8 mouse cellular contexts compared by ENCODE assay signal in the genomic region with DNA sequence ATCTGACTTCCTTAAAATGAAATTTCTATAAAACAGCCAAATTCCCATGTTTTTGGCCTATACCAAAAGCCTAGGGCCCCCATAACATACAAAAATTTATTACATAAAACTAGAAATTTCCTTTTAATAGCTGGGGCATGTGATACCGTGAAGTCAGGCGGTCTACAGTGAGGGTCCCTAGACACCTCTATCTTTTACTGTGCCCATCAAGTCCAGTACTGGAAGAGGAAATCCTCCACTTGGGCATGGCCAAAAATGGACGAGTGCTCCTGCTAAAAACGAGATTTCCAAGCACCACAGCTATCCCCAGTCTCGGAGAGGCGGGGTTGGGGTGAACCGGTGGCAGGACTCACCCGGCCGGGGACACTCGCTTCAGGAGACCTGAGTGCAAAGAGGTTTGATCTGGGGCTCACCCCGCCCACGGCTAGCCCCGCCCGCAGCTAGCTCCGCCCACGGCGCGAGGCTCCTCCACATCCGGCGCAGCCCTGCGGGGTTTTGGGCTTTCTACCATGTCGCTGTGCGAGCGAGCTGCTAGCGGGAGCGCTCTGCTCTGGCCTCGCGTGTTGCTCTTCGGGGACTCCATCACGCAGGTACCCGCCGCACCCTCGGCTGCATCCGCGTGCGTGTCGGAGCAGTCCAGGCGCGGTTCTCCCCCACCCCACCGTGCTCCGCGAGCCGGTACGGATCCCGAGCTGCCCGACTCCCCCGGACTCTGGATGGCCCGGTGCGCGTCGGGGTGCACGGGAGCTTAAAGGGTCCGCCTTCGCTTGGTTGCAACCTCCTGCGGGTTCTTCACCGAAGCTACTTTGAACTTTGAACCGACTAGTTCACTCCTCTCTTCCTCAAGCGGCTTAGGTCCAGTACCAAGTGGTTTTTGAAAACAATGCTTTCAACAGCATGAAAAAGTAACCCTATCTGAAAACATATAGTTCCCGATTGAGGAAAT. TPM values are rescaled to one million over a fixed set of nuclear protein-coding genes. Genes with fewer than 3 reads are reported as not detected.
DNase-seq lines count a peak whose midpoint lies in the region; ATAC-seq lines count a peak whose summit lies in the region.

A gene (plus strand): TSS at position 467 of the 946 bp plus-strand sequence.

- no peaks in the 10 kb centered on the region for H3K9me3 ChIP-seq in hindbrain, embryonic 16.5 days (ENCODE audit: control insufficient read depth, low read length)

- peaks cover 14% of the 10 kb centered on the region for H3K36me3 ChIP-seq in hindbrain, embryonic 16.5 days (ENCODE audit: control insufficient read depth, insufficient read depth, low read length)
- H3K36me3 ChIP-seq in macrophage (ENCODE audit: inconsistent target), result peaks cover 50% of the 10 kb centered on the region; the same call in 1 of the 2 replicates

- peaks cover 9% of the 10 kb centered on the region for H3K4me1 ChIP-seq in hindbrain, embryonic 16.5 days (ENCODE audit: control insufficient read depth, insufficient read depth, low read depth, low read length)

- peak; percentile 74 for DNase-seq in WW6 (ENCODE audit: low read depth, low spot score)
- DNase-seq in cerebellum, postnatal 4 days (ENCODE audit: low spot score in 2 of 2), result peak; percentile 55 to 73
- peak; percentile 79 for DNase-seq in gastrocnemius, adult 18-20 months (ENCODE audit: low spot score)
- peak; percentile 74 to 80 for DNase-seq in left cerebral cortex, adult 18-20 months (ENCODE audit: low spot score in 2 of 2)
- DNase-seq in right cerebral cortex, adult 18-20 months, result peak; percentile 85
- peak; percentile 35 for DNase-seq in urinary bladder, postnatal 10 days (ENCODE audit: low spot score)

- 2% methylated on average over 54 of the region's 59 CpGs for WGBS in hindbrain, embryonic 16.5 days
- 3% methylated on average over 49 of the region's 59 CpGs for WGBS in macrophage (ENCODE audit: missing documents)

- ATAC-seq in hindbrain, embryonic 16.5 days, result peak; percentile 91

- peak within 1 kb of the TSS; percentile 54 for H3K4me3 ChIP-seq in hindbrain, embryonic 16.5 days (ENCODE audit: low read length)
- H3K4me3 ChIP-seq in macrophage (ENCODE audit: inconsistent target), result peak within 1 kb of the TSS; percentile 41

- no peaks in the 10 kb centered on the region for H3K79me2 ChIP-seq in macrophage (ENCODE audit: inconsistent target)

- peak within 1 kb of the TSS; percentile 81 for H3K9ac ChIP-seq in hindbrain, embryonic 16.5 days (ENCODE audit: low read depth, low read length)

- H3K4me2 ChIP-seq in hindbrain, embryonic 16.5 days (ENCODE audit: low read length), result peak within 1 kb of the TSS; percentile 70

- peak within 1 kb of the TSS; percentile 41 for H3K27ac ChIP-seq in hindbrain, embryonic 16.5 days (ENCODE audit: low read depth, low read length)
- no peak within 1 kb of the TSS for H3K27ac ChIP-seq in macrophage

- no peaks in the 10 kb centered on the region for H3K27me3 ChIP-seq in hindbrain, embryonic 16.5 days (replicated peaks; ENCODE audit: control insufficient read depth, insufficient read depth, low read length)

RNA-seq across cellular contexts. Expression of the gene that starts here (rescaled TPM):
- 1 to 10 TPM; 3.3 to 5.3 TPM for total RNA-seq in gastrocnemius, adult 18-20 months (2021)
- 31.3 and 33.0 TPM in 2 replicates for polyA plus RNA-seq in hindbrain, embryonic 16.5 days (2015; fragmentation: Nextera tagmentation; extraction: Ambion mirVana)
- 10 to 100 TPM; 12.3 to 13.0 TPM for total RNA-seq in left cerebral cortex, adult 18-20 months (2021)
- total RNA-seq in macrophage (2018; cell fraction: chromatin; rRNA removed), result 10 to 100 TPM in 23 of 26 experiments, 1 to 10 TPM in 3; 6.0 to 24.6 (median 15.6) TPM
- 10 to 100 TPM; 32.6 to 44.2 (median 39.0) TPM for total RNA-seq in macrophage (2018; cell fraction: cytosol; rRNA removed)
- total RNA-seq in macrophage (2018; cell fraction: nucleus; rRNA removed), result 10 to 100 TPM in 25 of 26 experiments, 1 to 10 TPM in 1; 9.8 to 39.1 (median 19.7) TPM
- 30.1 to 45.1 TPM (median 38.8 TPM) in 3 replicates for polyA plus RNA-seq in macrophage (2018)

Comparison
In these comparisons a context has a peak if more than half of its experiments do, and no peak if none do; other contexts are left out.
1. DNase-seq: peak in every context shown above with its lines; median percentile 85 in right cerebral cortex, adult 18-20 months; 79 in gastrocnemius, adult 18-20 months; 77 in left cerebral cortex, adult 18-20 months; 74 in WW6; 64 in cerebellum, postnatal 4 days; 35 in urinary bladder, postnatal 10 days.